Mouse (Mus musculus) left cerebral cortex, adult 2 months (tissue): Measurements from ENCODE around the gene Secisbp2l. TPM values are rescaled to one million over a fixed set of nuclear protein-coding genes. Genes with fewer than 3 reads are reported as not detected.

Experiments
- DNase-seq, 2 experiments: peaks; one replicate each; pipeline ENCODE4 v3.0.0; 2021 to 2022; ENCODE audit warnings: low spot score in 2 of 2, mixed read lengths in 1 of 2; ENCODE audit errors: extremely low spot score in 1 of 2
- H3K27ac ChIP-seq: fragments of 200-600 bp; 2 replicates; pipeline ENCODE4 v1.8.1; 2022
- H3K4me3 ChIP-seq: fragments of 200-600 bp; 2 replicates; pipeline ENCODE4 v1.8.1; 2022
- CTCF ChIP-seq: fragments of 200-600 bp; IDR thresholded peaks from 2 replicates; pipeline ENCODE4 v1.8.1; 2022; ENCODE audit warnings: antibody characterized with exemption, mild to moderate bottlenecking, moderate library complexity
- intact Hi-C: fragments of 180-260 bp; cut with DNase I; formaldehyde crosslinking; loops from one replicate; pipeline ENCODE4 v1.15.1; 2025
- total RNA-seq, 2 experiments: library from RNA; stranded (reverse); gene quantifications; 2 replicates each; pipeline ENCODE4 v1.2.3; 2021

Gene Secisbp2l
- total RNA-seq, 2 experiments from 2014 or later: 97.4 to 100 TPM

- intact Hi-C loops: no loop called here
- no peak for DNase-seq
- Histone ChIP-seq H3K4me3 (no peak overlapping the region), H3K27ac (no peak overlapping the region)
- no peak for TF ChIP-seq CTCF
These were observed 15.2 kb upstream of the Secisbp2l start for GRCm38 (mm10) chr2:125797872-125798271.

GRCm38 (mm10) chr2:125795118-125795517 is 12.4 kb upstream of the Secisbp2l start:
- DNase-seq: no peak
- Histone ChIP-seq H3K27ac (no peak overlapping the region), H3K4me3 (no peak overlapping the region)
- no peak for TF ChIP-seq CTCF
- intact Hi-C loops: no loop called here

- intact Hi-C loops: no loop called here
- Histone ChIP-seq H3K27ac (no peak overlapping the region), H3K4me3 (no peak overlapping the region)
- TF ChIP-seq CTCF: no peak
- DNase-seq: no peak
These were observed 11.5 kb upstream of the Secisbp2l start for GRCm38 (mm10) chr2:125794166-125794565.

- H3K27ac ChIP-seq: no peak overlapping the region
- no peak for TF ChIP-seq CTCF
- intact Hi-C loops: no loop called here
- DNase-seq: no peak
- H3K4me3 ChIP-seq: no peak overlapping the region
These were observed 10.2 kb upstream of the Secisbp2l start for GRCm38 (mm10) chr2:125792879-125793261.

- TF ChIP-seq CTCF: no peak
- DNase-seq: no peak
- Histone ChIP-seq H3K4me3 (no peak overlapping the region), H3K27ac (no peak overlapping the region)
- intact Hi-C loops: no loop called here
These were observed 9.6 kb upstream of the Secisbp2l start for GRCm38 (mm10) chr2:125792144-125792878.

- DNase-seq: no peak
- Histone ChIP-seq H3K4me3 (no peak overlapping the region), H3K27ac (no peak overlapping the region)
- intact Hi-C loops: no loop called here
- no peak for TF ChIP-seq CTCF
These were observed 8.8 kb upstream of the Secisbp2l start for GRCm38 (mm10) chr2:125791485-125791885.

GRCm38 (mm10) chr2:125790242-125790641 is 7.6 kb upstream of the Secisbp2l start:
- intact Hi-C loops: no loop called here
- H3K27ac ChIP-seq: no peak overlapping the region
- no peak for TF ChIP-seq CTCF
- DNase-seq: no peak
- H3K4me3 ChIP-seq: no peak overlapping the region

GRCm38 (mm10) chr2:125789265-125789664 is 6.6 kb upstream of the Secisbp2l start:
- no peak overlapping the region for H3K27ac ChIP-seq
- intact Hi-C loops: loop anchor here (10.0 kb wide), 1 partner anchor 366 kb away; the partner anchor contains the start of genes Dtwd1 and Fam227b
- no peak for TF ChIP-seq CTCF
- no peak for DNase-seq
- H3K4me3 ChIP-seq: no peak overlapping the region

- H3K4me3 ChIP-seq: no peak overlapping the region
- DNase-seq: no peak
- no peak for TF ChIP-seq CTCF
- intact Hi-C loops: loop anchor here (10.0 kb wide), 1 partner anchor 366 kb away; the partner anchor contains the start of genes Dtwd1 and Fam227b
- H3K27ac ChIP-seq: no peak overlapping the region
These were observed 6.1 kb upstream of the Secisbp2l start for GRCm38 (mm10) chr2:125788785-125789184.

- no peak for DNase-seq
These were observed 5.7 kb upstream of the Secisbp2l start for GRCm38 (mm10) chr2:125788351-125788750.

GRCm38 (mm10) chr2:125785021-125785420 is 2.4 kb upstream of the Secisbp2l start:
- intact Hi-C loops: loop anchor here (10.0 kb wide), 1 partner anchor 370 kb away; the partner anchor contains the start of genes Dtwd1 and Fam227b
- no peak for TF ChIP-seq CTCF
- H3K27ac ChIP-seq: no peak overlapping the region; the same call in 1 of the 2 replicates
- H3K4me3 ChIP-seq: no peak overlapping the region
- no peak for DNase-seq

More at GRCm38 (mm10) chr2:125788351-125788750, 5.7 kb upstream of the Secisbp2l start:
- Histone ChIP-seq H3K27ac (no peak overlapping the region; the same call in 1 of the 2 replicates), H3K4me3 (no peak overlapping the region)
- intact Hi-C loops: loop anchor here (10.0 kb wide), 1 partner anchor 366 kb away; the partner anchor contains the start of genes Dtwd1 and Fam227b
- no peak for TF ChIP-seq CTCF

- Histone ChIP-seq H3K27ac (no peak overlapping the region; the same call in 1 of the 2 replicates), H3K4me3 (no peak overlapping the region)
- TF ChIP-seq CTCF: no peak
- intact Hi-C loops: loop anchor here (5.0 to 10.0 kb wide), 2 partner anchors 38 to 370 kb away; partner anchors contain the start of genes Dtwd1 and Fam227b
- no peak for DNase-seq
These were observed 1.7 kb upstream of the Secisbp2l start for GRCm38 (mm10) chr2:125784392-125784791.
